Mouse (Mus musculus) neural tube, embryonic 10.5 days (tissue): ENCODE results near the gene Igfbp5.

Experiments
- DNase-seq: peaks from one replicate; pipeline ENCODE4 v3.0.0-alpha.2; 2017; ENCODE audit warnings: low spot score; ENCODE audit errors: extremely low spot score

Igfbp5 gene

DNA sequence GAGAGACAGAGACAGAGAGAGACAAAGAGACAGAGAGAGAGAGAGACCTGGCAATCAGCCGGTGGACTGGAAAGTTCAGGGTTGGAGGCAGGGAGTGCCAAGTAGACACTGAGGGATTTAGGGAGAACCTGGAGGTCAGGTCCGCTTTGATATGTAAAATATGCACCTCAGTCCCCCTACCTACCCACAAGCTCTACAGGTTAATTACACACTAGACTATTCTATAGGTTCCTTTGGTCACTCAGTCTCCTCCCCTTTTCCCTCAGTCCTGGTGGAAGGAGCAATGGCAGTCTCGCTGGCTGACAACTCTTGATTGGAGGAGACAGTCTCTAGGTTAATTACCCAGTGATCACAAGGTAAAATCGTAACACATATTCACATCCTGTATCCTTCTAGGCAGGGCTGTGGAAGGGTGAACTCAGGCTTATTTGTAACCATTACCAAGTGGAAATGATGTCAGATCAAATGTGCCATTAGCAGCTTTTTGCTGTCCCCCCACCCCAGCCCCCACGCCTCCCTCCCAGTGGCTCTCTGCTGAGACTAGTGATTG, 61.5 kb downstream of the Igfbp5 start:
- no peak for DNase-seq

DNA sequence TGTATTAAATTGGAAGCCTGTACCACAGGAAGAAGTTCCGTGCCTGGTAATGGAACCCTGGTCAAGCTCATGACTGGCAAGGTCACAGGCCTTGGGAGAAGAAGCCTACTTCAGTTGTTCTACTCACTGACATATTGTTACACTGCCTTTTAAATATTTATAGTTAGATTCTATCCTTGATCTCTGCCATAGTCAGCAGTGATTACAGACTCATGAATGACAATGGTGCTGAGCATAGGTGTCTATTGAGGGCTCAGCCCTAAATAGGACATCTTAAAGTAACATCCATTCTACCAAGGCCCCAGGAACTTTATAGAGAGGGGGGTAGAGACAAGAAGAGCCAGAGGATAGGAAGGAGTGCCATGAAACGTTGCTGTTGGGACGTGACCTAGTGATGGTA, 63.6 kb downstream of the Igfbp5 start:
- DNase-seq = no peak

DNA sequence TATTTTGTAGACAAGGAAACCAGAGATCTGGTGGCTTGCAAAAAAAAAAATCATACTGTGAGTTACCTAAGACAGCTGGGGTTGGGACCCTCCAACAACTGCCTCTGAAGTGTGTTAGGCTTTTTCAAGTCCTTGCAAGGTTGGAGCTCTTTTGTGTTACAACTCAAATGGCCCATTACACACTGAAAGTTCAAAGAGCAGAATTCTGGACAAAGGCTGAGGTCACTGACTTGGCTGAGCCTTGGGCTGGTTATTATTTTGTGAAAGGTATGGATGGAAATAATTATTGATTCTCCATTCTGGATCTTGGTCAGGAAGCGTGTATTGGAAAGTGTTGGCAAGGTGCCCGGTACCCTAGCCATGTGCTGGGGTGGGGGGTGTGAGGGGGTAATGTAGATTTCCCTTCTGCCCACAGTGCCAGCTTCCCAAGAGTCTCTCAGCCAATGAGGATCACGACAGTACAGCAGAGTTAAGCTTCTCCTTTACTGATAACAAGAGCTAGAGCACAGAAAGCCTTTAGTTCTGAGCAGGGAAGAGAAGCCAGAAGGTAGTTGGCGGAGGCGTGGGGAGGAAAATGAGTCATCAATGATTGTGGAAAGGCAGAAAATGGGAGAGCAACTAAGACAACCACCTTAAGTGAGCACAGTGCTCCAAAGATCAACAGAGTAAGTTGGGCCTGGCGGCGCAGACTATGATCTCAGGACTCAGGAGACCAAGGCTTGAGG, 64.6 kb downstream of the Igfbp5 start:
- no peak for DNase-seq

DNA sequence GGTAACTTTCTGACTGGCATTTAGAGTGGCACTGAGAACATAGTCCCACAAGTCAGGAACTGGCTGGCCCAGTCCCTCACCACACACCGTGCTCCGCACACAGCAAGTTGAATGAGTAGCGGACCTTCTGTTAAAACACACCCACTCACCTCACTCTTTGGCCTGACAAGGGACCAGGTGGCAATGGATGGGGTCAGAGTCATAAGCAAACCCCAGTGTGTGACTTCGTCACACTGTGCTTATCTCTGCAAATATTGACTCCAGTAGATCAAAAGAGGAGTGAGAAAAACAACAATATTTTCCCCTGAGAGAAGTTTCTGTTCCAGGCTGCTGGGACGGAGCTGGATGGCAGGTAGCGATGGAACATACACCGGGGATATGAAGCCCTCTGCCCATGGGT, 65.4 kb downstream of the Igfbp5 start:
- no peak for DNase-seq
